Mouse (Mus musculus) MN1 (cell line): ENCODE results near the gene Tpm1.
A peak's percentile ranks its signal among the peaks of the same experiment; 100 is the strongest.

Experiments
- DNase-seq: peaks from one replicate; pipeline ENCODE4 v3.0.0-alpha.2; 2016; ENCODE audit warnings: low spot score

Gene Tpm1

DNA sequence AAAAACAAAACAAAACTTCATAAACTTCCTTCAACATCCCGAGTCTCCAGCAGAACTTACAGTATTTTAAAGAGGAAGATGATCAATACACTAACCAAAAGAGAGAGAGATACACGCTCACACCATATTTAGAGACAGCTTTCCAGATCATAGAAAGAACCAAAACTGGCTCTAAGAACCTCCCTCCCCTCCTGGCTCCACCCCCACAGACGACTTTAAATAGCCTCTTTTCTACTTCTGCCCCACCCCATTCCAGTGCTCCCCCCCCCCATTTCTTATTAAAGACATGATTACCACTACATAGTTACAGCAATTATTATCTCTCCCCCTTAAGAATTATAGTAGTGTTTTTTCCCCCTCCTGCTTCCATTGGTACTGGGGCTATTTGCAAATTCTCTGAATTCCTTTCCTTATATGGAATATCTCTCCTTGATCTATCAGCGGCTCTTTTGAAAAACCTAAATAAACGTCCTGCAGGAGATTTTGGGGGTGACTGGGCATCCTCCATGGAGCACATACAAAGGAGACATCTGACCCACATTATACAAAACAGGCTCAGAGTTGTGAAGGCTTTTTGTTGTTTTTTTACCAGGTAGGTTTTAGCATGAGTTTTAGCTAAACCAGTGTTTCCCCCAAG is 3.1 kb downstream of the Tpm1 start:
- DNase-seq = no peak

DNA sequence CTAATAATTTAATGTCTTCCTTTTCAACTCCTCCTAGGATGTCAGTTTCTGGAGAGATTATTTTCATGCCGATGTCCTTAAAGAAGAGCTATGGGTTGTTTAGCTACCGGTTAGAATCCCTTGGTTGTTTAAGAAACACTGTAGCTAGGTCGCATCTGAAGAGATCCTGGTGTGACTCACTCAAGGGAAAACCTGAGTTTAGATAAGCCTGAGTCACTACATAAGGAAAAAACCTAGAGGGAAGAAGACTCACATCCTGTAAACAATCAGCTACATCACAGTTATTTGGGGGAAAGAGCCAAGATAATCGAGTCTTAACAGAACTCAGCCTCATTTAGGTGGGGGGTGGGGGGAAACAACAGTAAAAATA is 3.9 kb downstream of the Tpm1 start:
- DNase-seq = no peak

DNA sequence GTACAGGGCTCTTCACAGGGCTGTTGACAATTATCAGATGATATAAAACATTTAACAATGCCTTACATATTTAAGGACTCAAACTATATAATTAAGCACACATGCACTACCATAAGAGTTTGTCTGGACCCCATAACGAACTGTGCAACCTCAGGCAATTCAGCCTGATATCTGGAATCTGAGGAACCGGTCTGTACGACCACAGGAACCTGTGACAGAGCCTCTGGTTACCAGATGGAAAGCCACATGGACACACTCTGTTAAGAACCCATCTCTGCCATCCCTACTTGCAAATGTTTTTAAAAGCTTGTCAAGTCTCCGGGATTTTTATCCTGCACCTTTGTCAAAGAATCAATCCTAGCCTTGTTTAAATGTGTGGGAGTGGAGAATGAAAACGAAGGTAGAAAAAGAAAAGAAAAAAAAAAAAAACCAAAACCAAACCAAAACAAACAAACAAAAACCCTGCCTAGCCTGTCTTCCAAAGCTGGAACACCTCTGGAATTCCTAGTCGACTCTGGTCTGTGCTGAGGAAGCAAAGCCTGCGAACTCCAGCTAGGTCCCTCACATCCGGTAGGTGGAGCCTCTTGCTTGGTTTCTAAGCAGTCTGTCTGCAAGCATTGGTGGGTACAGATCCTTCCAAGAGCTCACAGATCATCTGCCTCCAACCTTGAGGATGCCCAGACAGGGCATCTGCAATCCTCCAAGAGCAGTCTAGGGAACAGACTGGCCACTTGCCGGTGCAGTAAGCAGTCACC is 4.5 kb downstream of the Tpm1 start:
- DNase-seq = peak; percentile 90

DNA sequence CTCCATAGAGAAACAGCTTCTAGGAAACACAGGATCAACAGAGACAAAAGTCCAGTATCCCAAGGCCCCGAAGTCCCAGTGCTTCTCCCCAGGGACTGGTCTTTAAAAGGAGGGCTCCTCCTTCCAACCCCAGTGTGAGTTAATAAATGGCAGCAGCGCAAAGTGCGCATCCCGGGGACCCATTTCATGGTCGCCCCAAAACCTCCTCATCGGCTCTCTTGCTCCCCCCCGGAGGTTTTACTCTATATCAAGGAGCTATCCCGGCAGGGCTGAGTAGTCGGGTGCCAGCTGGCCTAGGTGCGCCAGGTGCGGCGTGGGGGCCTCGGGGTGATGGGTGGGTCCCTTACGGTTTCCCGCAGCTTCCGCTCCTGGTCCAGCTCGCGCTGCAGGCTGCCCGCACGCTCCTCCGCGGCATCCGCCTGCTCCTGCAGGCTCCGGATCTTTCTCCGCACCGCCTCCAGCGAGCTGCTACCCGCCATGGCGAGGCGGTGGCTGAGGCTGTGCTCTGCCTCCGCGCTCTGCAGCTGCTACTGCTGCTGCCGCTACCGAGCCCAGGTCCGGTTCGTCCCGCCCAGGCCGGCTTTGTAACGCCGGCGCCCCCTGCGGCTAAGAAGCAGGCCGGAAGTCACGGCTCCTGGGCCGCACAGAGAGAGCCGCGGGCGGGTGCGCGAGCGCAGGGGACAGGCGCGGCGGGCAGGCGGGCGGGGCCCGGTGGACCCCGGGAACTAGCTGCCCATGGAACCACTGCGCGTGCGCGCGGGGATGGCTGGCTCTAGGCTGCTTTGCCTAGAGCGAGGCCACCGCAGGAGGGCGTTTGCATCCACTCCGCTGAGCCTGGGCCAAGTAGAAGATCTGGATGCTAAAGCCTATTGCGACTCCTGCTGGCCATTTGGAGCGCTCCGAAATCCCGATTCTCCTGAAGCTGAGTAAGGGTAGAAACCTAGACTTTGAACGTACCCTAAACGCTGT is 5.7 kb downstream of the Tpm1 start:
- peak; percentile 98 for DNase-seq

DNA sequence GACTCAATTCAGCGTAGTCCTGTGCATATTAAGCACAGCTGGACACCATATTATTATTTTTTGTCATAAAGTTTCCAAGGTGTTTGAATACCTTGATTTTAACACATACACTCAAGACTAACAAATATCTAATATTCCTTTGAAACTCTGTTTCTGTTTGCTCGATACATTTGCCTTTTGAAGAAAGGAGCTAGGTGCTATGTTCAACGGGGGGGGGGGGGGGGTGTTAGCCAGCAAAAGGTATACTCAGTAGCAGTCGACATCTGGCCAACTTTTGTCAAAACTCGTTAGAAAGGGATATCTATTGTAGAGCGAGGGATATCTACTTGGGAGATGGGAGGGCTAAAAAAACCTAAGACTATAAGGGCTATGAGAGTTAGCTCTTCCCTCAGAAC is 6.4 kb downstream of the Tpm1 start:
- no peak for DNase-seq

DNA sequence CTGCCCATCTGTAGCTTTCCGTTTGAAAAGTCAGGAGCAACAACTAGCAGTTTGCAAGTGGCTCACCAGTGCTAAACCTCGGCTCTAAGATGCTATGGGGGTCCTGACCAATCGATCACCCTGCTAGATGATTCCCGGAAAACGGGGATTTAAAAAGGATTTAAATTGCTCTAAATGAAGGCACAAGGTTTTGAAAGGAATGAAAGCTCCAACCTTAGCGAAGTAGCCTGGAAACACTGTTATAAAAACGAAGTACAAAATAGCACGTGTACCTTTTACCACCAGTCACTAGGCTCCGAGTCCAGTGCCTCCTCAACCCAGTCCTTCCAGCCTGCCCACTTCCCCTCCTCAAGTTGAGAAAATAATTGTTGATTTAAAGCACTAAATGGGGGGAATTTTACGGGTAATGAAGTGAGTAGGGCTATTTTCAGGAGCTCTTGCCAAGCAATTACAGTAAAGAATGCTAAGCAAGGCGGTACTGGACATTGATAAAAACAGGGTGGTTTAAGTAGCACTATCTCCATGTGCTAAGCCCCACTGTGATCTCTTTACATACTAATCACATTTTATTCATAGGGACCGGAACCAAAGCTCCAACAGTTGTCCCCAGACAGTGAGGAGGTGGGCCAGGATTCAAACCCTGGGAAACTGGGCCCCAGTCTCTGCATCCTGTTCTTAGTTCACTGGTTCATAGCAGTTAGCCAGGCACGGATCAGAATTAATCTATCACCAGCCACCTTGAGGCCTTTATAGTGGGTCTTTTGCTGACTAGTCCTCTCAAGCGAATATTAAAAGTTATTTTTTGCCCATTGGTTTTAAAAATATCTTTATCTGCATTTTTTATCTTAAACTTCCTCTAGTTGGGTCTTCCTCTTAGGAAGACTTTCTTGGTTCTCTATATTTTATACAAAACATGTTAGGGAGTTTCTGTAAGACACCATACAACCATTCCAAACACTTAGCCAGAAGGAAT is 7.1 kb downstream of the Tpm1 start:
- DNase-seq = no peak

DNA sequence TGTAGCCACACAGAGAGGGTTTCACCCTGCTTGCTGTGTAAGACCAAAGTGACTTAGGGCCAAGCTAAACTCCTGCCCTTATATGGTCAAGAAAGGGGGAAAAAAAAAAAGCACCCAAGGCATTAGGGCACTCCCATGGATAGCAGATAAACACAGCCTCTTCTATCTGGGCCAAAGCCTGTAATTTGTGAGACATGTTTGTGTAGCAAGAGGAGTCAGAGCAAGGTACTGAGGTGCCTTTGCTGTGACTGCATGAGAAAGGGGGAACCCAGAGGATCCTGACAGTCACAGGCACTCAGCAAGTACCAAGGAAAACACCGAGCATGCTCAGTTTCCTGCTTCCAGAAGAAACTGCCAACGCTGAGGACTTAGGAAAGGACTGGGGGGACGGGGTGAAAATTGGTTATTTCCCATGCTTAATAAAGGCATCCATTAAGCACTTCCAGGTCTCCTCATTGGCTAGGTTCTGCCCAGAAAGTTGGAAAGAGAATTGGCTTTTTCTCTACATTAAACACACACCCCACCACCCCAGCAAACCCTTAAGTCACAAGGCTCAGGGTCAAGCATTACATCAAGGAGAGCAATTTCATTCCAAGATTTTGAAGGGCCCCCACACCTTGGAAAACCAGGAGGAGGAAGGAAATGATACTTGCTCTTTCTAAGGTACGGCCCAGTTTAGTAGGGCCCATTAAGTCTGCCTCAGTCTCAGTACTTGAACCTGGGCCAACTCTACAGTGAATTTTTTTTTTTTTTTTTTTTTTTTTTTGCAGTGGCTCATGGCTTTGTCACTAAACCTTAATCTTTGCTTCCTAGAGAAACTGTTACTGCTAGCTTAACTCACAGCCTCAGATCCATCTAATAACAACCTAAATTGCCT is 8.0 kb downstream of the Tpm1 start:
- DNase-seq = no peak

DNA sequence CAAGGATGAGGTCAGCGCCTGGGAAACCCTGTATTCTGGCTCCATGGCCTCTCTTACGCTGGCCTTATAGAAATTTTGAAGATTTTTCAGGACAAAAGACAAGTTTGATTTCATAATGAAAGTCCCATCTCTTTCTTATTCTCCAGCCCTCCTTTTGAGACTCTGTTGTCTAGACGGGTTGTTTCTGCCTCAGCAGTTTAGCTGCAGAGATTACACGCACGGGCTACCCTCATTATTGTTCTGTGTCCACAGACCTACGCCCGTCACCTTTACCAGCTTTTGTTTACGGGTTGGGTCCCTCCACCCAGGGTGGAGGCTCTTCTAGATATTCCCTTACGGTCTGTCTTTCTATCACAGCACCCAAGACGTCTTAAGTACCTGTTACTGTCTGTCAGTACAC is 9.3 kb downstream of the Tpm1 start:
- DNase-seq = no peak

DNA sequence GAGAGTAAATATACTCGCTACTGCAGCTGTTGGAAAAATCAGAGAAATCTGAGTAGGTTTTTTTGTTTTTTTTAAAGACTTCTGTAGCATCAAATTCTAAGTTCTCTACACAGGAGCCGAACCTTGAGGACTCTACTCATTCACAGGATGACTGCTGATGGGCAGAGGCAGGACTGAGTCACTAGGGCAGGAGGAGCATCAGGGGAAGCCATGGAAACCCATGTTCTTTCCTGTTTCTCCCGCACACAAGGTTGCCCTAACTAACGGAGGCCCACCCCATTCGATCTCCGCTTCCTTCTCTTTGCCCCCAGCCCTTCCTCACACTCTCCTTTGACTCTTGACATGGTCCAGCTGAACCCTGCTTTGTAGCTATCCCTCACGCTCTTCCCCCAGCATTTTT is 10.5 kb downstream of the Tpm1 start:
- no peak for DNase-seq

DNA sequence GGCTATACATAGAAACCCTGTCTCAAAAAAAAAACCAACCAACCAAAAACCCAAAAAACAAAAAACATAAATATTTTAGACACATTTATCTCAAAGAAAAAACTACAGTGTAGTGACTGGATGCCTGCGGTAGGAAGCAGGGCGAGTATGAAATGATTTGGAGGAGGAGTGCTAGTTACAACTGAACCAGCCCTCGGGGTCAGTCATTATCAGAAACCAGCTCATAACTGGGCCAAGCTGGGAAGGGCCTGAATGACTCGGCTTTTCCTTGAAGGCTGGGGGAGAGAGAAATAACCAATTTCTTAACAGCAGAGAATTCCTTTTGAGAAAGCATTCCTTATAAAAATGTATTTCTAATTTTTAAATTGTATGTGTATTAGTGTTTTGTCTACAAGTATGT is 11.5 kb downstream of the Tpm1 start:
- DNase-seq = no peak

DNA sequence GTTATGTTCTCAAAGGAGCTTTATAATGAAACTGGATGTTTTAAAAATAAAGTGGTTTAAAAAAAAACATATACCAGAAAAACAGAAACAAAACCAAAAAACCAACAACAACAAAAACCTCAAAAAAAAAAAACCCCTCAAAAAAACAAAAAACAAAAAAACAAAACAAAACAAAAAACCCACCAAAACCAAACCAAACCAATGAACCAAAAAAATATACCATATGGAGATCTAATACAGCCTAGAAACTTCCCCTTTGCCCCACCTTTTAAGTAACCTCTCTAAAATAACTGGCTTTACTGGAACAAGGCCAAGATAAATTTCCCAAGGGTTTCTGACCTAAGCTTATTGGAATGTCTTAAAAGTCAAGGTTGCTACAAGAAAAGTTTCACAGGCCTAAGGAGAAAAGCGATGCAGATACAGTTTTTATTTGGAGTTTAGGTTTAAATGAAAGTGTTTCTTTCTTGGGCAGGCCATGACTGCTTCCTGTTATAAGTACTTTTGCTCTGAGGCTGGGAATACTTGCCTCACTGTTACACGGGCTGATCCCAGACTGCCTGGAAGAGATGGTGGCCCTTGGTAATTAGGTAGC is 12.6 kb downstream of the Tpm1 start:
- peak; percentile 41 for DNase-seq

DNA sequence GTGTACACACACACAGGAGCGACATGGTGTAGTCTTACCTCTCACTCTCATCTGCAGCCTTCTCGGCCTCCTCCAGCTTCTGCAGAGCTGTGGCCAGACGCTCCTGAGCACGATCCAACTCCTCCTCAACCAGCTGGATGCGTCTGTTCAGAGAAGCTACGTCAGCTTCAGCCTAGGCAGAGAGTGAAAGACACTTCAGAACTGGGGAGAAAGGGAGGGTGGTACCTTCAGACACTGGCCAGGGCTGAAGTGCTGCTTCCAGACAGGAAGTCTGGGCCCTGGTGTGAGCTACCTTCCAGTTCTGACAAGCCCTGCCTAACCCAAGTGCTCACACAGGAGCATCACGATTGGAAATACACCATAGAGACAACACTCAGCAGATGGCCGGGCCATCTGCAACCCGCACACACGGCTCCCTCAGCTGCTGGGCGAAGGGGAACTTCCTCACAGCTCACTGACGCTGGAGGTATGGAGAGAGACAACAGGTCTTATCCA is 13.2 kb downstream of the Tpm1 start:
- peak; percentile 60 for DNase-seq

DNA sequence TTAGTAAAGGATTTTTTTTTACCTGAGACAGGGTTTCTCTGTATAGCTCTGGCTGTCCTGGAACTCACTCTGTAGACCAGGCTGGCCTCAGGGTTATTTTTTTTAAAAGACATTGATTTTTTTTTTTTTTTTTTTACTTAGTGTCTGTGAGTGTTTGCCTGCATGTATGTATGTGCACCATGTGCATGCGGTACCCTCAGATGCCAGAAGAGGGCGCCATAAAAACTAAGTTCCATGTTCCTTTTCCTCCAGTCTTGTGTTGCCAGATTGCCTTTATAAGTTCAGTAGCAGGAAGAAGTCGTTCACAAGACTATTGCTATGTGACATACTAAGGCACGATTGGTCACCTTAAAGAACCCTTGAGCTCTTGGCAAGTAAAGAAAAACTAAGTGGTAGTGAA is 14.5 kb downstream of the Tpm1 start:
- no peak for DNase-seq

DNA sequence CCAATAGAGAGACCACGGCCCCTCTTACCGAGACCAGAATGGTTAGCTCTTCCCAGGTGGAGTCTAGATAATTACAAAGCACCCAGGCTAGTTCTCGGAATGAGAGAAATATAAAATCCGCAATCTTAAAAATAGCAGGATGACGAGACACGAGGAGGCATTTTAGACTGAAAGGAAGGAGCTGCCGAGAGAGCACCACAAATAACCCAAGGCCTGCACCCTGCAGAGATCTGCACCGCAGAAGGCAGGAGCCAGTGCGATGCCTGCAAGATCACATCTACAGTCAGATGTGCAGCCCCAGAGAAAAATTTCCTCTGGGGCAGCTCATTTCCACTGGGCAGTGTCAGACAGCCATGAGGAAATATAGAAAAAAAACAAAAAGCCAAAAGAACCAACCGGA is 16.2 kb downstream of the Tpm1 start:
- DNase-seq = no peak

DNA sequence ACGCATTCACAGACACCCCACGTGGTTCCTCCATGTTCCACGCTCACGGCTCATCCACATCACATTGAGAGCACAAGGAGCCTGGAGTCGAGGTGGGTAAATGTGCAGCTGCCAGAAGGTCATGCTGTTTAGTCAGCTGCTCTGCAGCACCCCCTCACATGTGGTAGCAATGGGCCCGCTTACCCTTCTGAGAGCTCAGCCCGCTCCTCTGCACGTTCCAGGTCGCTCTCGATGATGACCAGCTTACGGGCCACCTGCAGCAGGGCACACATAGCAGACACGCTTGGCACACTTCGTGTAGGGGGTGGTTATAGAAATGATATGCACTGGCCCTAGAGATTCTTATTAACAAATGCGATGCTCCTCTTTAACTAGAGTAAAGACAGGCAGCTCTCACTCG is 16.6 kb downstream of the Tpm1 start:
- DNase-seq = no peak

DNA sequence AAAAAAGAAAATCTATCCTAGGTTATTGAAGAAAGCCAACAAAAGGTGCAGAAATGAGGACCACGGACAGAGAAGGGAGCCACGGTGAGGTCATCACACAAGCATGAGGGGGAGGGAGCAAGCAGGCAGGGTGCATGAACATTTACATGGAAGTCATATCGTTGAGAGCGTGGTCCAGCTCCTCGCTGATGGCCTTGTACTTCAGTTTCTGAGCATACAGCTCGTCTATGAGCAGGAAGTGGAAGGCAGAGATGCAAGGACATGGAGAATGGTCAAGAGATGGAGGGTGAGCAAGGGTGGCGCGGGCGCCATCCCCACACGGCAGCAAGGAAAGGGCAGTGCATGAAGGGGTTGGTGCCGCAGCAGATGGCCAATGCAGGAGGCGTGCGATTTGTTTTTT is 19.7 kb downstream of the Tpm1 start:
- DNase-seq = no peak

DNA sequence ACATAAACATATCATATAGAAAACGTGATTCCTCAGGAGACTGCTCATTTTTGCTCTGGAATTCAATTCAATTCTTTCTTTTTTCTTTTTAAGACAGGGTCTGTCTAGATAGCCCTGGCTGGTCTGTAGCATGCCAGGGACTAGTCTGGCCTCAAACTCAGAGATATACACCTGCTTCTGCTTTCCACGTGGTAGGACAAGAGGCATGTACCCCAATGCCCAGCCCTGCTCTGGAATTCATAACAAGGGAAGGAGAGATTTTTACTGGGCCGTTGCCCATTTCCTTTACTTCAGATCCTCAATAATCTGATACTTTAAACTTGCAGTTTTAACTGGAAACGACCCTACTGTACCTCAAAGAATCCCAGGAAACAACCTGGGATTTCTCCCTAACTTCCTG is 20.3 kb downstream of the Tpm1 start:
- DNase-seq = no peak

DNA sequence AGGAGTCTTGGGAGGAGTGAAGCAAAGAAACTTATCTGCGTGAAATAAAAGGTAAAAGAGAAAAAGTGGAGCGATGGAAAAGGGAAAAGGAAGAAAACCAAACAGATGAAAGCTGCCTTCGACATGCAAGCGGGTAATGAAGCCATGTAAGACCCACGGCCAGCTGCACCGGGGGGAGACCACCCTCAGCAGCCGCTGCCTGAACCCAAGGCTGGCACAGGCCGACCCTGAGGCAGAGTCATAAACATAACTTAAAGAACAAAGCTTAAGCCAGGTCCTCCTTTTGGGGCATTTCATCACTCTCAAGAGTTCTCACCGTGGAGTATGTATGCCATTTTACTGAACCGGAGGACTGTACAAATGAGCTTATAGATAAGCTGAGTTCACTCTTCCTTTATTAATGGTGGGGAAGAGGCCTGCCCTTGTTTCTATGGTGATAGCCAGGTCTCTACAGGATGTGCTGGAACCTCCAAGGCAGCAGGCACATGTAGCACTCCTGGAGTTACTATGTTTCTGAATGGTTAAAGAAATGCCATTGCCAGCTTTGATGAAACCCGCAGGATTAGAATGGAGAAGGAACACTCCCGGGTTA is 21.0 kb downstream of the Tpm1 start:
- DNase-seq = no peak

DNA sequence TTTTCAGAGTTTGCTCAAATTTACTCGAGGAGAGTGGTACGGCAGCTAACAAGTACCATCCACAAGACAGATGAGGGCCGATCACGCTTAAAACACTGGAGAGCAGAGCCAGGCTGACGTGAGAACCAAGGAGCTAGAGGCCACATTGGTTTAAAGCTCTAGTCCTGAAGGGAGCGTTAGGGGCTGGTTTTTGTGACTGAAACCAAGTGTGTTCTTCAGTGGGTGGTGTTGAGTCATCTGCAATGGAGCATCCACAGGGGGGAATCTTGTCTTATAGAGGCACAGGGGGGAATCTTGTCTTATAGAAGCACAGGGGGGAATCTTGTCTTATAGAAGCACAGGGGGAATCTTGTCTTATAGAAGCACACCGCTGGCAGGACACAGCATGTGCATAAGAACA is 22.3 kb downstream of the Tpm1 start:
- DNase-seq = no peak

DNA sequence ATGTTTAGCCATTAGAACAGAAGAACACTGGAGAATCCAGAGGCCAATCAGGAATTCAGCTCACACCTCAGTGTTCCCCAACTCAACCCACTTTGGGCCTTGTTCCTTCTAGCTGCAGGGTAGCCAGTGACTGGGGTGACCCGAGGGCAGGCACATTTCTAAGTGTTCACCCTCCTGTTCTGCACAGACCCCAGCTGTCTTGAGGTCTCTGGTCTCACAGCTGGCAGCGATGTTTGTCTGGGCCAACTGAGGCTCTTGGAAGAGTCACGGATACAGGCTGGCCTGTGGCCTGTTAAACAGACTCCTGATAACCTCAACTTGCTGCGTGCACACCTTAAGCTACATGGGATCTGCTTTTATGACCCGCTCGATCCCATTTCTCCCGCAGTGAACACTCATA is 23.1 kb downstream of the Tpm1 start:
- DNase-seq = no peak
